Mouse (Mus musculus): ENCODE measurements at regions not wholly inside any gene's neighbourhood (a gene's known extent, or its start where the extent isn't known, plus 50 kb on each side); places are given as distances from the start of the nearest gene placed in this dataset.

DNA sequence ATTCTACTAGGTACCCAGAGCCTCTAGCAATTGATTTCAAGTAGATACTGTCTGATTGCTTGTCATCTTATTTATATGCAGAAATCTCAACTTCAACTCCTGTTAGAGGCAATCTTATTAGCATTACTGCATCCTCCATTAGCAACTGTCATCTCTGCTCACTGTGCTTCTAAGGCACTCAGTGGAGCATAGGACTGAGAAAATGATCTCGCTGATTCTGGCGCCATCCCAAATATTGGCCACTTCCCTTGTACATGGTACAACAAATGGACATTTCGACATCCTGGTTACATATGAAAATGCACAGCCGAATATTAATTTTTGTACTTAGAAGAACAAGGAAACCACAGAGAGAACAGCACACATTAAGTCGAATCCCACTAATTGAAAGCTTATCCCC lies 329.7 kb upstream of the G2e3 start:
- no peaks in the 10 kb centered on the region for H3K36me3 ChIP-seq (ENCODE audit: control insufficient read depth, insufficient read depth, low read length)
- no peak overlapping the region for H3K4me3 ChIP-seq (ENCODE audit: control insufficient read depth, insufficient read depth, low read length)
- H3K27ac ChIP-seq (ENCODE audit: control insufficient read depth, insufficient read depth, low read length), result no peak overlapping the region
- no peaks in the 10 kb centered on the region for H3K27me3 ChIP-seq (ENCODE audit: control insufficient read depth, insufficient read depth, low read length)
- TF ChIP-seq POLR2A (IDR thresholded peaks at IDR 0.05; ENCODE audit: control insufficient read depth, extremely low read depth, insufficient read depth, low read length, poor library complexity), result no peak
- TF ChIP-seq CTCF (IDR thresholded peaks at IDR 0.05; ENCODE audit: borderline replicate concordance, control insufficient read depth, extremely low read depth, insufficient read depth, low read length, poor library complexity), result no peak
- WGBS, result 94% methylated on average over 5 of the region's 5 CpGs
- no peak for DNase-seq
- H3K4me1 ChIP-seq (replicated peaks; ENCODE audit: control insufficient read depth, insufficient read depth, low read length), result no peaks in the 10 kb centered on the region

- Histone ChIP-seq H3K27me3 (ENCODE audit: control insufficient read depth, insufficient read depth, low read length) (no peaks in the 10 kb centered on the region), H3K4me1 (replicated peaks; ENCODE audit: control insufficient read depth, insufficient read depth, low read length) (no peaks in the 10 kb centered on the region), H3K36me3 (ENCODE audit: control insufficient read depth, insufficient read depth, low read length) (no peaks in the 10 kb centered on the region), H3K4me3 (ENCODE audit: control insufficient read depth, insufficient read depth, low read length) (no peak overlapping the region), H3K27ac (ENCODE audit: control insufficient read depth, insufficient read depth, low read length) (no peak overlapping the region)
- TF ChIP-seq CTCF (IDR thresholded peaks at IDR 0.05; ENCODE audit: borderline replicate concordance, control insufficient read depth, extremely low read depth, insufficient read depth, low read length, poor library complexity) (no peak), POLR2A (IDR thresholded peaks at IDR 0.05; ENCODE audit: control insufficient read depth, extremely low read depth, insufficient read depth, low read length, poor library complexity) (no peak)
- 87% methylated on average over 6 of the region's 6 CpGs for WGBS
- no peak for DNase-seq
Measured at GRCm38 (mm10) chr12:51016081-51016480, 331.8 kb upstream of the G2e3 start.

- no peaks in the 10 kb centered on the region for H3K4me1 ChIP-seq (replicated peaks; ENCODE audit: control insufficient read depth, insufficient read depth, low read length)
- no peak overlapping the region for H3K4me3 ChIP-seq (ENCODE audit: control insufficient read depth, insufficient read depth, low read length)
- H3K27me3 ChIP-seq (ENCODE audit: control insufficient read depth, insufficient read depth, low read length), result no peaks in the 10 kb centered on the region
- TF ChIP-seq POLR2A (IDR thresholded peaks at IDR 0.05; ENCODE audit: control insufficient read depth, extremely low read depth, insufficient read depth, low read length, poor library complexity), result no peak
- TF ChIP-seq CTCF (IDR thresholded peaks at IDR 0.05; ENCODE audit: borderline replicate concordance, control insufficient read depth, extremely low read depth, insufficient read depth, low read length, poor library complexity), result no peak
- DNase-seq, result no peak
- H3K36me3 ChIP-seq (ENCODE audit: control insufficient read depth, insufficient read depth, low read length), result no peaks in the 10 kb centered on the region
- 97% methylated on average over 4 of the region's 4 CpGs for WGBS
- no peak overlapping the region for H3K27ac ChIP-seq (ENCODE audit: control insufficient read depth, insufficient read depth, low read length)
Measured at GRCm38 (mm10) chr12:51009644-51010043, 338.2 kb upstream of the G2e3 start.

GRCm38 (mm10) chr12:51001722-51002592 lies 345.9 kb upstream of the G2e3 start:
- Histone ChIP-seq H3K27me3 (ENCODE audit: control insufficient read depth, insufficient read depth, low read length) (no peaks in the 10 kb centered on the region), H3K27ac (ENCODE audit: control insufficient read depth, insufficient read depth, low read length) (no peak overlapping the region), H3K36me3 (ENCODE audit: control insufficient read depth, insufficient read depth, low read length) (no peaks in the 10 kb centered on the region), H3K4me1 (replicated peaks; ENCODE audit: control insufficient read depth, insufficient read depth, low read length) (no peaks in the 10 kb centered on the region), H3K4me3 (ENCODE audit: control insufficient read depth, insufficient read depth, low read length) (no peak overlapping the region)
- DNase-seq, result no peak
- TF ChIP-seq CTCF (IDR thresholded peaks at IDR 0.05; ENCODE audit: borderline replicate concordance, control insufficient read depth, extremely low read depth, insufficient read depth, low read length, poor library complexity) (no peak), POLR2A (IDR thresholded peaks at IDR 0.05; ENCODE audit: control insufficient read depth, extremely low read depth, insufficient read depth, low read length, poor library complexity) (no peak)
- WGBS, result 66% methylated on average over 12 of the region's 12 CpGs

DNA sequence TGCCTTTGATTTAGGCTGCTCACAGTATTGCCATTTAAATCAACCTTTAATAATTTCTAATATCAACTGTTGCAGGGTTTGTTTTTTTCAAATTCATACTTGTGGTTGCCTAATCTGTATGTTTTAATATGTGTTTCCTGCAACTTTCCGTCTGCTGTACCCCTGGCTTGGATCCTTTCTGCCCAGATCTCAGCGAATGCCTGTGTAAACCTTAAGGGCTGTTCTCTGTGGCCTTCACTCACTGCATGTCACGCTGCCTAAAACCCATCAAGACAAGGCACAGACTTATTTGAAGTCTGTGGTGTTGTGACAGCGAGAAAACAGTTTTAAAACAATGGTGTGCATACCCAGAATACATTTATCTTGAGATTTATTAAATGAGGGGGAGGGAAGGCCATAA lies 346.8 kb upstream of the G2e3 start:
- no peak for TF ChIP-seq CTCF (IDR thresholded peaks at IDR 0.05; ENCODE audit: borderline replicate concordance, control insufficient read depth, extremely low read depth, insufficient read depth, low read length, poor library complexity)
- no peak for TF ChIP-seq POLR2A (IDR thresholded peaks at IDR 0.05; ENCODE audit: control insufficient read depth, extremely low read depth, insufficient read depth, low read length, poor library complexity)
- Histone ChIP-seq H3K27ac (ENCODE audit: control insufficient read depth, insufficient read depth, low read length) (no peak overlapping the region), H3K36me3 (ENCODE audit: control insufficient read depth, insufficient read depth, low read length) (no peaks in the 10 kb centered on the region), H3K4me1 (replicated peaks; ENCODE audit: control insufficient read depth, insufficient read depth, low read length) (no peaks in the 10 kb centered on the region), H3K27me3 (ENCODE audit: control insufficient read depth, insufficient read depth, low read length) (no peaks in the 10 kb centered on the region), H3K4me3 (ENCODE audit: control insufficient read depth, insufficient read depth, low read length) (no peak overlapping the region)
- no peak for DNase-seq
- 62% methylated on average over 4 of the region's 4 CpGs for WGBS

- Histone ChIP-seq H3K4me3 (ENCODE audit: control insufficient read depth, insufficient read depth, low read length) (no peak overlapping the region), H3K27ac (ENCODE audit: control insufficient read depth, insufficient read depth, low read length) (no peak overlapping the region), H3K36me3 (ENCODE audit: control insufficient read depth, insufficient read depth, low read length) (no peaks in the 10 kb centered on the region), H3K4me1 (replicated peaks; ENCODE audit: control insufficient read depth, insufficient read depth, low read length) (no peaks in the 10 kb centered on the region), H3K27me3 (ENCODE audit: control insufficient read depth, insufficient read depth, low read length) (no peaks in the 10 kb centered on the region)
- WGBS, result 87% methylated on average over 18 of the region's 18 CpGs
- TF ChIP-seq POLR2A (IDR thresholded peaks at IDR 0.05; ENCODE audit: control insufficient read depth, extremely low read depth, insufficient read depth, low read length, poor library complexity), result no peak
- TF ChIP-seq CTCF (IDR thresholded peaks at IDR 0.05; ENCODE audit: borderline replicate concordance, control insufficient read depth, extremely low read depth, insufficient read depth, low read length, poor library complexity), result no peak
- no peak for DNase-seq
Measured at GRCm38 (mm10) chr12:51000281-51001075, 347.4 kb upstream of the G2e3 start.
